Mouse (Mus musculus) cortical plate, adult 2 months (tissue): ENCODE results near the gene Igsf9.

Source experiments
- CTCF ChIP-seq: fragments of 200-500 bp; IDR thresholded peaks from 2 replicates; pipeline ENCODE4 v1.5.1; 2011; ENCODE audit warnings: mild to moderate bottlenecking, control low read depth, low read length; ENCODE audit not compliant: insufficient read depth; ENCODE audit errors: extremely low read depth
- POLR2A ChIP-seq: fragments of 200-500 bp; IDR thresholded peaks from 2 replicates; pipeline ENCODE4 v1.6.1; 2011; ENCODE audit warnings: mild to moderate bottlenecking, low read length, control low read depth; ENCODE audit not compliant: insufficient read depth; ENCODE audit errors: extremely low read depth

GRCm38 (mm10) chr1:172457196-172457595 lies 24.4 kb upstream of the Igsf9 start:
- TF ChIP-seq CTCF (no peak), POLR2A (no peak)
